Mouse (Mus musculus) liver, adult 2 months (tissue): ENCODE results near the gene Gm13539. TPM values are rescaled to one million over a fixed set of nuclear protein-coding genes. Genes with fewer than 3 reads are reported as not detected.

Experiments used
- DNase-seq: peaks from one replicate; pipeline ENCODE4 v3.0.0-alpha.2; 2011; ENCODE audit warnings: low read depth, low spot score; ENCODE audit errors: extremely low read depth
- H3K27ac ChIP-seq: fragments of 200-500 bp; replicated peaks from 2 replicates; pipeline ENCODE4 v1.5.1; 2012; ENCODE audit warnings: low read depth, mild to moderate bottlenecking, control low read depth, inconsistent platforms, low read length; ENCODE audit not compliant: insufficient read depth
- H3K27me3 ChIP-seq: fragments of 200-500 bp; 2 replicates; pipeline ENCODE4 v1.6.1; 2012; ENCODE audit warnings: mild to moderate bottlenecking, moderate library complexity, low read length, inconsistent platforms; ENCODE audit not compliant: control insufficient read depth, insufficient read depth
- H3K36me3 ChIP-seq: fragments of 200-500 bp; 2 replicates; pipeline ENCODE4 v1.6.1; 2012; ENCODE audit warnings: low read length, inconsistent platforms; ENCODE audit not compliant: control insufficient read depth, insufficient read depth
- H3K4me1 ChIP-seq: fragments of 200-500 bp; 2 replicates; pipeline ENCODE4 v1.6.1; 2011; ENCODE audit warnings: low read length; ENCODE audit not compliant: control insufficient read depth, insufficient read depth
- H3K4me3 ChIP-seq: fragments of 200-500 bp; 2 replicates; pipeline ENCODE4 v1.5.1; 2011; ENCODE audit warnings: low read depth, mild to moderate bottlenecking, control low read depth, low read length, moderate library complexity; ENCODE audit not compliant: insufficient read depth
- H3K79me2 ChIP-seq: fragments of 200-500 bp; 2 replicates; pipeline ENCODE4 v1.6.1; 2012; ENCODE audit warnings: inconsistent platforms, mild to moderate bottlenecking, low read length, moderate library complexity; ENCODE audit not compliant: control insufficient read depth, insufficient read depth
- H3K9ac ChIP-seq: fragments of 200-500 bp; 2 replicates; pipeline ENCODE4 v1.6.1; 2012; ENCODE audit warnings: low read depth, mild to moderate bottlenecking, control low read depth, inconsistent platforms, low read length
- CTCF ChIP-seq: fragments of 200-500 bp; IDR thresholded peaks from 2 replicates; pipeline ENCODE4 v1.5.1; 2011; ENCODE audit warnings: low read depth, low read length, control low read depth
- POLR2A ChIP-seq: fragments of 200-500 bp; IDR thresholded peaks from 2 replicates; pipeline ENCODE4 v1.6.1; 2011; ENCODE audit warnings: low read length, control low read depth; ENCODE audit not compliant: insufficient read depth; ENCODE audit errors: extremely low read depth
- WGBS: fragments of 180-500 bp; shearing (Covaris S2); methylation state at CpG from one replicate; pipeline ENCODE4 v1.1.7; 2018; 5-methylcytosine and 5-hydroxymethylcytosine counted together
- polyA plus RNA-seq: library from polyadenylated mRNA; depleted of rRNA; stranded (reverse); fragments of >200 nt; gene quantifications from 2 replicates; pipeline ENCODE4 v1.2.3, GENCODE M21; 2012
- total RNA-seq: library from RNA; depleted of rRNA; stranded (reverse); fragments of >200 nt; gene quantifications from 2 replicates; pipeline ENCODE4 v1.2.3, GENCODE M21; 2014

Gm13539 gene
- total and polyA plus RNA-seq, 2 experiments, result not detected

DNA sequence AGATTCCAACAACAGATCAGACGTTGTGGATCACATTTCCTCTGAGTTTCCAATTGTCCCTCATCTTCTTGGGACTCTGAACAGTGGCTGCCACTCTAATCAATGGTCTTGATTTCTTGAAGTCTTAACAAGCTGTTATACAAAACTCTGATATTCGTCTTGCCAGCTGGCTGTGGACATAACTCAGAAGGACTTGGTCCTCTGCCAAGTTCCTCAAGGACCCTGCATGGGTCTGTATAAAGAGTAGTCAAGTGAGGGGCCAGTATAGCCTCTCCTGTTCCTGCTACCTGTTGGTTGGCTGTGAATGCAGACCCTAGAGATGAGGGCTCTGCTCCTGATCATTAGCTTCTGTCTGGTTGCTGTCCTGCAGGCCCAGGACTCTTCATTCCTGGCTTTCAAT, 16.8 kb upstream of the Gm13539 start, which contains the start of gene Lcn3:
Lcn3 (plus strand) TSS at position 301 of the 400 bp plus-strand sequence.
- Histone ChIP-seq H3K4me1 (no peaks in the 10 kb centered on the region), H3K4me3 (no peak within 1 kb of the TSS), H3K27me3 (no peaks in the 10 kb centered on the region), H3K9ac (no peak within 1 kb of the TSS), H3K79me2 (no peaks in the 10 kb centered on the region), H3K36me3 (no peaks in the 10 kb centered on the region), H3K27ac (no peak within 1 kb of the TSS)
- 55% methylated on average over 2 of the region's 2 CpGs for WGBS
- no peak for DNase-seq
- TF ChIP-seq CTCF (no peak), POLR2A (no peak)

DNA sequence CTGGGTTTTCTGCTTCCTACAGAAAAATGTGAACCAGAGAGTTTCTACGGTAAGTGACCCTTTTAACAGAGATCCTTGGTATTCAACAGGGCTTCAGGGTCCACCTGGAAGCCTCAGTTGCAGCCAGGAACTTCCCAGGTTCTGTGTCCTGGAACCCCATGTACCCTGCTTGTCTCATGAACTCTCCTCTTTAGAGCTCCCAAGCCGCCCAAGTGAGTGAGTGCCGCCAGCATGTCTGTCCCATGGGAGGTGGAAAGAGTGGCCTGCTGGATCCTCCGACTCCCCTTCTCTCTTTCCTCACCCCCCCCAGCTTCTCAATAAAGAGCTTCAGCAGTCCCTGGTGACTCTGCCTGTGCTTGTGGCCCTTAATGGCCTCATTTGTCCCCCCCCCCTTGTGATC, 14.3 kb upstream of the Gm13539 start:
- H3K9ac ChIP-seq, result no peak overlapping the region
- no peak for DNase-seq
- H3K4me1 ChIP-seq, result no peaks in the 10 kb centered on the region
- H3K36me3 ChIP-seq, result no peaks in the 10 kb centered on the region
- H3K27ac ChIP-seq, result no peak overlapping the region
- no peak overlapping the region for H3K4me3 ChIP-seq
- WGBS, result 74% methylated on average over 4 of the region's 4 CpGs
- no peaks in the 10 kb centered on the region for H3K79me2 ChIP-seq
- H3K27me3 ChIP-seq, result no peaks in the 10 kb centered on the region
- TF ChIP-seq POLR2A (no peak), CTCF (no peak)

- WGBS, result 90% methylated on average over 2 of the region's 2 CpGs
- no peak overlapping the region for H3K9ac ChIP-seq
Measured at GRCm38 (mm10) chr2:25773507-25773906, 8.6 kb upstream of the Gm13539 start.

GRCm38 (mm10) chr2:25774640-25775039, 7.4 kb upstream of the Gm13539 start:
- TF ChIP-seq POLR2A (no peak), CTCF (no peak)
- Histone ChIP-seq H3K79me2 (no peaks in the 10 kb centered on the region), H3K36me3 (no peaks in the 10 kb centered on the region), H3K27me3 (no peaks in the 10 kb centered on the region), H3K4me3 (no peak overlapping the region), H3K27ac (no peak overlapping the region), H3K4me1 (no peaks in the 10 kb centered on the region), H3K9ac (no peak overlapping the region)
- WGBS, result 73% methylated on average over 2 of the region's 2 CpGs
- DNase-seq, result no peak

More at GRCm38 (mm10) chr2:25773507-25773906, 8.6 kb upstream of the Gm13539 start:
- H3K4me3 ChIP-seq, result no peak overlapping the region
- H3K27me3 ChIP-seq, result no peaks in the 10 kb centered on the region
- no peaks in the 10 kb centered on the region for H3K36me3 ChIP-seq
- no peak for DNase-seq
- H3K27ac ChIP-seq, result no peak overlapping the region
- no peaks in the 10 kb centered on the region for H3K4me1 ChIP-seq
- TF ChIP-seq POLR2A, result no peak
- H3K79me2 ChIP-seq, result no peaks in the 10 kb centered on the region

GRCm38 (mm10) chr2:25775991-25776390, 6.1 kb upstream of the Gm13539 start:
- H3K4me3 ChIP-seq, result no peak overlapping the region
- TF ChIP-seq CTCF (no peak), POLR2A (no peak)
- no peaks in the 10 kb centered on the region for H3K36me3 ChIP-seq
- H3K27ac ChIP-seq, result no peak overlapping the region
- WGBS, result 80% methylated on average over 3 of the region's 3 CpGs
- H3K9ac ChIP-seq, result no peak overlapping the region
- no peaks in the 10 kb centered on the region for H3K79me2 ChIP-seq
- no peak for DNase-seq
- H3K4me1 ChIP-seq, result no peaks in the 10 kb centered on the region
- H3K27me3 ChIP-seq, result no peaks in the 10 kb centered on the region

DNA sequence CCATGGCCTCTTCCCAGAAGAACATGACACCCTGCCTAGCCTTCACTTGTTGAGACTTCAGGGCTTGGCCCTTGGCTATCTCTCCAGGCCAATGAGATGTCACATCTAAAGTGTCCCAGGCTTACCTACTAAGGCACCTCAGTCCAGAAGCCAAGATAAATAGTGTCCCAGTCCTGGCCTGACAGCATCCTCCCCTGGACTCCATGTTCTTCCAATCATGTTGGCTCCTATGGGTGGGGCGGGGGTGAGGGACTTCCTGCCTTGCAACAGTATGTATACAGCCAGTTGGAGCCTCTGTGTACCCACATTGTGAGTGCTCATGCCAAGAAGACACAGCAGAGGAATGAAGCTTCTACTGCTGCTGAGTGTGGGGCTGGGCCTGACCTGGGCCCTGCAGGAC, 5.3 kb upstream of the Gm13539 start, which contains the start of gene Lcn11:
Lcn11 (plus strand) TSS at position 301 of the 400 bp plus-strand sequence.
- 91% methylated on average over 1 of the region's 1 CpGs for WGBS
- H3K36me3 ChIP-seq, result no peaks in the 10 kb centered on the region

More for the DNA sequence above, 5.3 kb upstream of the Gm13539 start, which contains the start of gene Lcn11:
- Histone ChIP-seq H3K4me3 (no peak within 1 kb of the TSS), H3K27me3 (no peaks in the 10 kb centered on the region), H3K79me2 (no peaks in the 10 kb centered on the region), H3K4me1 (no peaks in the 10 kb centered on the region), H3K27ac (no peak within 1 kb of the TSS), H3K9ac (no peak within 1 kb of the TSS)
- no peak for DNase-seq
- TF ChIP-seq CTCF (no peak), POLR2A (no peak)
